Mouse (Mus musculus) bone marrow, adult 2 months (tissue): ENCODE measurements around the gene Sipa1l2. TPM values are rescaled to one million over a fixed set of nuclear protein-coding genes. Genes with fewer than 3 reads are reported as not detected.

Experiments
- H3K27ac ChIP-seq: fragments of 200-500 bp; 2 replicates; pipeline ENCODE4 v1.5.1; 2012; ENCODE audit warnings: low read depth, mild to moderate bottlenecking, control low read depth, inconsistent platforms, low read length; ENCODE audit not compliant: control insufficient read depth, poor library complexity, insufficient read depth
- H3K4me1 ChIP-seq: fragments of 200-500 bp; 2 replicates; pipeline ENCODE4 v1.6.1; 2011; ENCODE audit warnings: low read length; ENCODE audit not compliant: control insufficient read depth, insufficient read depth
- H3K4me3 ChIP-seq: fragments of 200-500 bp; replicated peaks from 2 replicates; pipeline ENCODE3; 2011; ENCODE audit warnings: mild to moderate bottlenecking, low read depth, low read length, control low read depth; ENCODE audit not compliant: control insufficient read depth
- CTCF ChIP-seq: fragments of 200-500 bp; IDR thresholded peaks from 2 replicates; pipeline ENCODE4 v1.5.1; 2011; ENCODE audit warnings: low read length, control low read depth; ENCODE audit not compliant: control insufficient read depth, insufficient read depth
- POLR2A ChIP-seq: fragments of 200-500 bp; IDR thresholded peaks from 2 replicates; pipeline ENCODE4 v1.6.1; 2011; ENCODE audit warnings: low read depth, mild to moderate bottlenecking, control low read depth, low read length, borderline replicate concordance; ENCODE audit not compliant: control insufficient read depth
- WGBS: fragments of 180-500 bp; shearing (Covaris S2); methylation state at CpG from one replicate; pipeline ENCODE4 v1.1.7; 2018; 5-methylcytosine and 5-hydroxymethylcytosine counted together
- polyA plus RNA-seq: library from polyadenylated mRNA; stranded (reverse); fragments of >200 nt; gene quantifications from 2 replicates; pipeline ENCODE4 v1.2.4, GENCODE M21; 2011; ENCODE audit warnings: low replicate concordance; ENCODE audit not compliant: missing spikeins, insufficient read depth, insufficient read length

Sipa1l2 gene
- polyA plus RNA-seq, 1 experiment, result 6.7 TPM

- Histone ChIP-seq H3K4me1 (peaks cover 2% of the 10 kb centered on the region; the same call in 1 of the 2 replicates), H3K4me3 (no peak overlapping the region), H3K27ac (no peak overlapping the region)
- TF ChIP-seq CTCF (no peak), POLR2A (no peak)
- WGBS, result 86% methylated on average over 2 of the region's 2 CpGs
These were observed 74.1 kb downstream of the Sipa1l2 start for GRCm38 (mm10) chr8:125495545-125495944.

- Histone ChIP-seq H3K27ac (no peak overlapping the region), H3K4me1 (peaks cover 2% of the 10 kb centered on the region; the same call in 1 of the 2 replicates), H3K4me3 (no peak overlapping the region)
- TF ChIP-seq CTCF (no peak), POLR2A (no peak)
- WGBS, result 64% methylated on average over 6 of the region's 6 CpGs
These were observed 76.3 kb downstream of the Sipa1l2 start for GRCm38 (mm10) chr8:125493254-125493815.

DNA sequence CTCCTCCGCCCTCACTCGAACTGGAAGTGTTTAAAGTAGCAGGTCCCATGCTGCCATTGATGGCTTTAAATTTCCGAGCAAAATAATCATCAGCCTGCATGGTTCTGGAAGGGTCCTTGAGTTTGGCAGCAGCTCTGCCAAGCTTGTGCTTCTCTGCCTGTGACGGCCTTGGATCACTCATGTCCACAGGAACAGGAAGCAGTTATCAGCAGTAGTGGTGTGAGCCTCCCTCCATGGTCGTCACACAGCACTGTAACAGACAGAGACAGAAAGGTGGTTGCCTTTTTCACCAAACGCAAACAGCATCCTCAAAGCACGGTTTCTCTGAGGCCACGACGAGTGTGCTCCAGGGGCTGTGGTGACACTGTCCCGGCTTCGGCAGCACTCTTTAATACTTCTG, 77.2 kb downstream of the Sipa1l2 start:
- 79% methylated on average over 11 of the region's 11 CpGs for WGBS
- peaks cover 2% of the 10 kb centered on the region; the same call in 1 of the 2 replicates for H3K4me1 ChIP-seq
- H3K4me3 ChIP-seq, result no peak overlapping the region
- no peak for TF ChIP-seq POLR2A
- no peak for TF ChIP-seq CTCF
- no peak overlapping the region for H3K27ac ChIP-seq

DNA sequence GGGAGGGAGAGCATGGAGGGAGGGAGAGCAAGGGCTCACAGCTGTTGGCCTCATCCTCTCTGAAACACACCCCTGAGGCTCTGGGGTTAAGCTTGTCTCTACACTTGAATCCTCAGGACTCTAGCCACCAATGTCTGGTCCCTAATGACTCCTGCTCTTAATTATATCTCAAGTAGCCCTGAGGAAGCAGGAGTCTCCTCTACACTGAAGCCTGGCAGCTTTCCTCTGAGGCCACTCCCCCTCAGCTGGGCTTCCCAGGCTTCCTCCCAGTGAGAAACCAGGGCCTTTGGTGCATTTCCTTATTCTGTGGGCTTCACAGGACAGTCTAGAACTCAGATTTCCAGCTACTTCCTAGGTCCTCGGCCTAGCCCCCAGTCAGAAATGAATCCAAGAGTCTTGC, 80.9 kb downstream of the Sipa1l2 start:
- TF ChIP-seq CTCF (no peak), POLR2A (no peak)
- no peak overlapping the region for H3K4me3 ChIP-seq
- no peaks in the 10 kb centered on the region for H3K4me1 ChIP-seq
- WGBS, result 29% methylated on average over 1 of the region's 1 CpGs
- no peak overlapping the region for H3K27ac ChIP-seq

DNA sequence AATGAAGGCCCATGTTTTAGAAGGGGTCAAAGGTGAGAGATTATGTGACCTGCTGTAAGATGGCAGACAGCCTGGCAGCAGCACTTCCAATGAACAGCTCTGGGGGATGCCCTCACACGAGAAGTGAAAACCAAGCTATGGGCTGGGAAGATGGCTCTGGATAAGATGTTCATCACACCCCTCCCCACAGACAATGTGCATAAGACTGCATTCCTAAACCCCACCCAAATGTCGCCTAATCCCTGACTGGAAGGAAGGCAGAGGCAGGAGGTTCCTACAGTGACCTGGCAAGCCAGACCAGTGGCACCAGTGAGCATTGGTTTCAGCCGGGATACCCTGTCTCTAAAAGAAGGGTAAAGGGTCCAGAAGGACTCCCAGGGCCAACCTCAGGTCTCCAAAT, 83.9 kb downstream of the Sipa1l2 start:
- H3K4me3 ChIP-seq, result no peak overlapping the region
- TF ChIP-seq CTCF, result no peak
- TF ChIP-seq POLR2A, result no peak

GRCm38 (mm10) chr8:125484530-125485196, 84.9 kb downstream of the Sipa1l2 start:
- Histone ChIP-seq H3K4me1 (no peaks in the 10 kb centered on the region), H3K27ac (no peak overlapping the region), H3K4me3 (no peak overlapping the region)
- TF ChIP-seq POLR2A, result no peak
- no peak for TF ChIP-seq CTCF
- WGBS, result 72% methylated on average over 7 of the region's 7 CpGs

More for the DNA sequence above, 83.9 kb downstream of the Sipa1l2 start:
- Histone ChIP-seq H3K27ac (no peak overlapping the region), H3K4me1 (no peaks in the 10 kb centered on the region)
- 72% methylated on average over 3 of the region's 3 CpGs for WGBS

DNA sequence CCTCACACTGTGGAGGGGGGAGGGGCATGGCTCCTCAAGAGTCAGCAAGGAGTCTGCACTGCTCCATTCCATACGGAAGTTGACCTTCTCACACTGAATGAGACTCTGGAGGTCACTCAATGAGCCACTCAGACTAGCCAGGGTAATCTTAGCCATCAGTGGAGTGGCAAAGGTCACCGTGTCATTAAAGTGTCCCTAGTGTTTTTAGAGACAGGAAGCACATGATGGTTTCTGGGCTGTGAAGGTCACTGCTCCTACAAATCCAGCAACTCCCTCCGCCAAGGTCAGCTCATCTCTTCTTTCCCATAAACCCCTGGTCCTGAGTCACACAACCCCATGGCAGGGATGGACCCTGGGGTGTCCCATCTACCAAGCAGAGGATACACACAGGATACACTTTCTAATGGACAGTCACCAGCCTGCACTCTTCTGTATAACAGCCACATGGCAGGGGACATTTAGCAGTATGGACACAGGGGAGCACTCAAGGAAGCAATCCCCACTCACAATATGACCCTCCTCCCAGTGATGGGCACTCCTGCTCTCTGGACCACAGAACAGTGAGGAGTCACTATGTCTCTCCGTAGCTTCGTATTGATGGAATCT, 87.0 kb downstream of the Sipa1l2 start:
- no peak overlapping the region for H3K27ac ChIP-seq
- TF ChIP-seq POLR2A, result no peak
- TF ChIP-seq CTCF, result no peak
- no peak overlapping the region for H3K4me3 ChIP-seq
- no peaks in the 10 kb centered on the region for H3K4me1 ChIP-seq
- 88% methylated on average over 5 of the region's 5 CpGs for WGBS

DNA sequence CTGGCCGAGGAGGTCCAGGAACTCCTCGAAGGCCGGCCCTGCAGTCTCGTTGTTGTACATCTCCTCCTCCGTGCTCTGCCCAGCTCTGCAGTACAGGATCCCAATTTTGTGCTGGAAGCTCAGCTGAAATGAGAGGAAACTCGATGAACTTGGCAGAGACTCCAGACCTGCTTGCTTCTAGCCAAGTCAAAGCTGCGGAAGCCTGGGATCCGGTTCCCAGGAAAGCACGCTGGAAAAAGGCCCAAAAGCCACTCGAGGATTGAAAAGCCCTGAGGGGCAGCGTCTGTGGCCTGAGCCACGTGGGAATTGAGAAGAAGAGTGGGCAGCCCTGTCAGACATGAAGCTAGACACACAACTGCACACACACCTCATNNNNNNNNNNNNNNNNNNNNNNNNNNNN, 94.7 kb downstream of the Sipa1l2 start:
- Histone ChIP-seq H3K4me1 (no peaks in the 10 kb centered on the region), H3K4me3 (no peak overlapping the region), H3K27ac (no peak overlapping the region)
- TF ChIP-seq POLR2A (no peak), CTCF (no peak)
- 86% methylated on average over 12 of the region's 12 CpGs for WGBS

GRCm38 (mm10) chr8:125471374-125471773, 98.2 kb downstream of the Sipa1l2 start:
- no peak overlapping the region for H3K4me3 ChIP-seq
- TF ChIP-seq POLR2A, result no peak
- TF ChIP-seq CTCF, result no peak
- 75% methylated on average over 9 of the region's 9 CpGs for WGBS
- no peak overlapping the region for H3K27ac ChIP-seq
- no peaks in the 10 kb centered on the region for H3K4me1 ChIP-seq
